Mouse (Mus musculus): ENCODE measurements around the gene Hmga2.
"Not testable (repeated sequence)": the region's sequence is repeated elsewhere in the genome, so short reads cannot be mapped to it uniquely, and the experiment has no call there.

The Hmga2 gene

GRCm38 (mm10) chr10:120344558-120345318 lies 131.5 kb downstream of the Hmga2 start:
- DNase-seq (ENCODE audit: low spot score): no peak

- DNase-seq (ENCODE audit: low spot score): not testable (repeated sequence)
Measured at GRCm38 (mm10) chr10:120339906-120340305, 136.4 kb downstream of the Hmga2 start.

- DNase-seq (ENCODE audit: low spot score): no peak
Measured at GRCm38 (mm10) chr10:120339324-120339723, 136.9 kb downstream of the Hmga2 start.

GRCm38 (mm10) chr10:120338841-120339240 lies 137.4 kb downstream of the Hmga2 start:
- no peak for DNase-seq (ENCODE audit: low spot score)

GRCm38 (mm10) chr10:120338431-120338830 lies 137.8 kb downstream of the Hmga2 start:
- DNase-seq (ENCODE audit: low spot score): not testable (repeated sequence)

- no peak for DNase-seq (ENCODE audit: low spot score)
Measured at GRCm38 (mm10) chr10:120327946-120328345, 148.3 kb downstream of the Hmga2 start.

- DNase-seq (ENCODE audit: low spot score): no peak
Measured at GRCm38 (mm10) chr10:120323584-120324203, 152.6 kb downstream of the Hmga2 start.

- DNase-seq (ENCODE audit: low spot score): no peak
Measured at GRCm38 (mm10) chr10:120322815-120323214, 153.5 kb downstream of the Hmga2 start.

GRCm38 (mm10) chr10:120319614-120320013 lies 156.7 kb downstream of the Hmga2 start:
- DNase-seq (ENCODE audit: low spot score): no peak

Data from ovary, adult 18-20 months (tissue).